Mouse (Mus musculus) megakaryocyte, embryonic 14.5 days (primary cell): Measurements from ENCODE around the gene Cd300ld.

Experiments used
- FLI1 ChIP-seq: IDR thresholded peaks from 2 replicates; pipeline ENCODE4 v1.6.1; 2012; ENCODE audit warnings: low read length, inconsistent platforms, mixed read lengths
- GATA1 ChIP-seq: IDR thresholded peaks from 3 replicates; pipeline ENCODE4 v1.6.1; 2012; ENCODE audit warnings: mixed read lengths, low read length, inconsistent platforms, borderline replicate concordance

DNA sequence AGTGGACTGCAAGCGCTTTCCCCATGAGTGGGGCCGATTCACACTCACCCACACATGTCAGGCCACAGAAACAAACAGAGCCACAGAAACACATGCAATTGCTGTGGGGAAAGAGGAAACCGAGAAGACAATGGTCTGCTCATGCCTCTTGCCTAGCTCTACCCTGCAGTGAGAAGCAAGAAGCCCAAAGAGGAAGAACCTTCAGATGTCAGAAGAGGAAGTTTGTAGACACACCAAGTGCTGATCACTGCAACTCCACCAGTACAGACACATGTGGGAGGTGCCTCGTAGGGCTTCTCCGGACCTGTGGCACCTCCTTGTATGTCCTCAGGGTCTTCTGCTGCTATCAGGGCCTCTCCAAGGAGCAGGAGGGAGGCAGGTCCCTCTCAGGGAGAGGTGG, 14.3 kb upstream of the Cd300ld start:
- TF ChIP-seq GATA1 (no peak), FLI1 (no peak)
